Mouse (Mus musculus) brain, embryonic 14.5 days (tissue): ENCODE results near the gene Flrt1.

ENCODE experiments used
- CTCF ChIP-seq: fragments of 200-500 bp; IDR thresholded peaks from 2 replicates; pipeline ENCODE4 v1.5.1; 2012; ENCODE audit warnings: inconsistent platforms, mild to moderate bottlenecking, moderate library complexity, borderline replicate concordance; ENCODE audit not compliant: insufficient read depth, insufficient read length; ENCODE audit errors: extremely low read depth
- POLR2A ChIP-seq: fragments of 200-500 bp; IDR thresholded peaks from 2 replicates; pipeline ENCODE4 v1.6.1; 2012; ENCODE audit warnings: mild to moderate bottlenecking, inconsistent platforms, borderline replicate concordance; ENCODE audit not compliant: poor library complexity, insufficient read depth, insufficient read length, severe bottlenecking; ENCODE audit errors: extremely low read depth

DNA sequence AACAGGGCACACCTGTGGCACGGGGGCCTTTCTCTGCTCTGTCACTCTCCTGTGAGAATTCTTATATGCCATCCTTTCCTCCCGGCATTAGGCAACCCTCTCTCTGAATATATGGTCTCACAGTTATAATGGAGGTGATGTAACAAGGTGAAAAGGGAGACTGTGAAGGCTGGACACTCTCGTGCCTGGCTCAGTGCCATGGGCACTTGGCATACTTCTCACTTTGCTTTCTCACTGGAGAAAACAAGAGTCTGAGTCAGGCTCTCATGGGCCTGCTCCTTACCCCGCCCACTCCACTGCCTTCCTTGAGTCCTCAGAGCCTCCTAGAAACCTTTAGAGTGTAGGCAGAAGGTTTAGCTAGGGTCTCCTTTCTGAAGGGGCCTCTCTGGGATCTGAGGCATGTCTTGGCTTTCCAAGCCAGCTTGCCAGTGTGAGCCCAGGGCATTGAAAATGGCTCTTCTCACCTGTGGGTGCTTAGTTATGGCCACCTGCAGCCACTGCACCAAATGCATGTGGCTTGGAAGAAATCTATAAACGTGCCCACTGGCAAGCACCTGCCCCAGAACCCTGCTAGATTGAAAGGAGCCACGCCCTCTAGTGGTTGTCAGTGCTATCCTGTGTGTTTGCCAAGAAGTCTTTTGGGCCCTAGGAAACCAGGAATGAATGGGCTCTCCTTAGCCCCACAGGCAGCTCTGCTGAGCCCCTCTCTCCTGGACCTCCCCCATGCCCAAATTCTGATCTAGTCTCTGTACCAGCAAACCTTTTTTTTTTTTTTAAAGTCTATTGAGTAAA, 2.8 kb upstream of the Flrt1 start:
- TF ChIP-seq CTCF (peak; percentile 57), POLR2A (no peak)
